Mouse (Mus musculus) cerebellum, postnatal 36 days (tissue): ENCODE results near the gene 6430548M08Rik.

Source experiments
- DNase-seq, 2 experiments: peaks; one replicate each; pipeline ENCODE4 v3.0.0; 2021 to 2022; ENCODE audit warnings: mixed read lengths in 2 of 2

6430548M08Rik gene

DNA sequence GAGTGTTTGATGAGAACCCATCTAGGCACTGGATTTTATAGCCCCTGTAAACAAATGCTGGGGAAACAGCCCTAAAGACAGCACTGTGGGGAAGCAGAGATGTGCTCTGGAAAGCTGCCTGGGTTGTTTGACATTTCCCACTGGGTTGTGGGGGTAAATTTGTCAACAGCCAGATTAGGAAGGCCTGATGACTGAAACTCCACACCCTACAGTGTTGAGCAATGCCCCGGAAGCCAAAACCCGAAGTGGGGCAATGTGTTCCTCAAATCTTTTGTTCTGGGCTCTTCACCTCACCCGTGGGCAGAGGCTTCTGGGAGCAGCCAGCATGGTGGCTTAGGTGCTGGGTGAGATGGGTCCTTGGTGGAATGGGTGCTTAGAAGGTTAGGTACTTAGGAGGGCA lies 4.8 kb upstream of the 6430548M08Rik start:
- DNase-seq, result no peak

DNA sequence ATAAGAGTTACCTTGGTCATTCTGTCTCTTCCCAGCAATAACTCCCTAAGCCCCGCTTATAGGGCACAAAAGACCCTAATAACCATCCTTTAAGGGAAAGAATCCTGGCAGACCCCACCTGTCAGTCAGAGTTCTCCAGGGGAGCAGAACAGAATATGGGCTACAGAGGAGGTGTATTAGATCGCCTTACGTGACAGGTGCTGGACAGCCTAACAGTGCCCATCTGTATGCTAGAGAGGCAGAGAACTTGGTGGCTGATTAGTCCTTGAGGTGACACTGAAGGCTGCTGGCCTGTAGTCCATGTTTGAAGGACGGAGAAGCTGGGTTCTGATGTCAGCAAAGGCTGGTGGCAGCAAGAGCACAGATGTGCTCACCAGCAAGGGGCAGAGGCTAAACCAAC lies 3.0 kb upstream of the 6430548M08Rik start:
- DNase-seq, result no peak

DNA sequence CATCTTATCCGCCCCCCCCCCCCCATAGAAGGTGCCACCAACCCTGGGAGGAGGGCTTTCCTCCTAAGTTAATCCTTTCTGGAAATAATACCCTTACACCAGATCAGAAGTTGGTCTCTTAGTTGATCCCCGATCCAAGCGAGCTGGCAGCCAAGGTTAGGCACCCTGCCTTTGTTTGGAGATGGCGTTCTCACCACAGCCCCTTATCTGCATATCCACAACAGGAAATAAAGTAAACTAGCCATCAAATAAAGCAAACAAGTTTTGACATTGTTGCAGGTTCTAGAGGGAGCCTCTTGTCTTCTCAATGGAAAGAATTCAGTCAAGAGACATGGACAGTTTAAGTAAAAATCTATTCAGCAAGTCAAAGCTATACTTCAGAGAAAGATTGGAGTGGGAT lies 2.6 kb upstream of the 6430548M08Rik start:
- no peak for DNase-seq

DNA sequence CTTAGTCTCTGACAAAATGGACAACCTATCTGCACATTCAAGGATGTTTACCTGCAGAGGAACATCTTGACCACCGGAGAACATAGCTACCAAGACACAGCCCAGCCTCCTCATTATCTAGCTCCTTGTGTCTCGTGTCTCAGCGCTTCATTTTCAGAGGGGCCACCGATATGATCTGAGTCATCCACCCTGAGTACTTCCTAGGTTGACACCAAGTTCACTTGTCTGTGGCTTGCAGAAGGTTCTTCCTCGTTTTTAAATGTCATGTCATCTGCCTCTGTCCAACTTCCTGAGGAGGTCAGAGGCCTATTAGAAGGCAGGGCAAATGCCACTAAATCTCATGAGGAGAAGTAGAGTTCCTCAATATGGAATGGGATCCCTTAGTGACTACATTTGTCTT lies 1.4 kb upstream of the 6430548M08Rik start:
- no peak for DNase-seq

DNA sequence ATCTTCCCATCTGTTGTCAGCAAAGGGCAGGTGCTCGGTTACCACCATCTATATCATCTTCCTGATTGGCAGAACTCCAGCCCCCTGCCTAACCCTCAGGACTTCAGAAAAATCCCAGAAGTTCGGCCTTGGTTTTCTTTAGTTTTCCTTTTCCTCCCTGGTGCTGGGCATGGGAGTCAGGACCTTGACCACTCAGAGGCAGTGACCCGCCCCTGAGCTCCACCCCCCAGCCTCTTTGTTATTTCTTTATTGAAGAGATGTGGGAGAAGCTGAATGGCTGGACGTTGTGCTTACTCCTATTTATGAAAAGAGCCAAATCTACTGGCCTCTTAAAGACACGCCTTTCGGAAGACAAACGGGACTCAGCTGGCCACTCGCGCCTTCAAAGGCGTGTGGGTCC lies 646 bp upstream of the 6430548M08Rik start:
- DNase-seq, result no peak

DNA sequence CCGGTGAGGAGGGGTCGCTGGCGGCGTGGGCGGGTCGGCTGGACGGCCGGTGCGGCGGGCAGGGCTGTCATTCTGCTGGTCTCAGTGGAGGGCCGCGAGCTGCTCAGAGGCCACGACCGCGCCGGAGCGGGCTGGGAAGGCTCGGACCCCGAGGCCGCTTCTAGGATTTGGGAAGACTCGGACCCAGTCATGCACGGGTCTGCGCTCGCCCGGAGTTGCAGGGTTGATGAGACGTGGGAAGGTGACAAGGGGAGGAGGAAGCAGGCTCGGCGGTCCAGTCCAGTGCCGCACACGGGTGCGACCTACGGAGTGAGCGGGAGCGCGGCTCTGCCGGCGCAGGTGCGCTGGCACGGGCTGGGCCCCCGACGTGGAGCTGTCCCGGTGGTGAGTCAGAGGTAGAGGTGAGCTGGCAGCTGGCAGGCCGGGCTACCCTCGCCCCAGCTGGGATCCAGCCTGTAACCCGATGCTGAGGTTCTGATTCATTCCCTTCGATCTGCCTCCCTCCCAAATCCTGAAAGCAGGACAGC lies 426 bp downstream of the 6430548M08Rik start:
- peak; percentile 65 to 69 for DNase-seq

DNA sequence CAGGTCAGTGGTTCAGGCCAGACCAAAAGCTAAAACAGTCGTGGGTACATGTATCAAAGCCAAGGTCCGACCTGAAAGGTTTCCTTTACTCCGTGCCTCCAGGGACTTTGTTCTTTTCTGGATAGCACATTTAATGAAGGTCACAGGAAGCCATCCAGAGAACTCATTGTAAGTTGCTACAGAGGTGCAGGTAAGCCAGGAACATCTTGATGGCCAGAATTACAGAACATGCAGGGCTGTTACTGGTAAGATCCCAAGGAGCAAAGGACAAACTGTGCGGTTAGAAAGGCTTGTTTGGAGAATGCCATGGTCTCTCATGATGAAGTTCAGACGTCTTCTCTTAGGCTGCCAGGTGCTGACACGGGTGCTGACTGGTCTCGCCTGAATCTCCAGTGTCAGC lies 2.6 kb downstream of the 6430548M08Rik start:
- no peak for DNase-seq

DNA sequence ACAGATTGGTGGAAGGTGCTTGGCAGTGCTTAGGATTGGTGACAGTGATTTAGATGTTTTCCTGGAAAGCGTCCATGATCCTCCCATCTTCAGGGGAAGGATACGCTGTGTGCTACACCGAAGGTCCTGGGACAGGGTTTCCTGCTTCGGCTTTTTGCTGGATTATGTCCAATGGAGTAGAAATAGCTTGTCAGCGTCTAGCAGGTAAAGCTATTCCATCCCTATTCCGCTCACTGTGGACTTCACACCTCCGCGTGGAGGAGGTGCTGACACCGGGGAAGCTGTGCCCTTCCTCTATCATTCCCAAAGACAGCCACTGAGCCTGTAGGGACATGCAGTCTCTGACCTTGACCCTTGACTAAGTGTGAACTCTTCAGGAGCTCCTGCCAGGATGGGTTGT lies 4.2 kb downstream of the 6430548M08Rik start:
- DNase-seq, result no peak

DNA sequence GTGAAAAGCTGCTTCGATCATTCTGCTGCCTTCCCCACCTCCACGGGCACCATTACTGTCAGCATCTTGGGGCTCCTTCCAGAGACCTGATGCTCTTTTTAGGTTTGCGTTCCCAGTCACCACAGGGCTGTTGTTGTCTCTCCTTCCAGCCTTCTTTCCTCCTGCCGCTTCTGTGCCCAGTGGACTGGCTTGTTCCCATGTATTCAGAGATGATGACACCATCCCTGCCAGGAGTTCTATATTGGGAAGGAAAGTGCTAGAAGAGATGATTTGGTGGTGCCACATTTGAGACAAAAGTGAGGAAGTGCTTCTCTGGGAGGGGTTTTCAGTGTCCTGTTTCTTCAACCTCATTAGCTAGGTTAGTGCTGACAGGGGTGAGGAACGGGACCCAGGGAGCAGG lies 4.9 kb downstream of the 6430548M08Rik start:
- no peak for DNase-seq

DNA sequence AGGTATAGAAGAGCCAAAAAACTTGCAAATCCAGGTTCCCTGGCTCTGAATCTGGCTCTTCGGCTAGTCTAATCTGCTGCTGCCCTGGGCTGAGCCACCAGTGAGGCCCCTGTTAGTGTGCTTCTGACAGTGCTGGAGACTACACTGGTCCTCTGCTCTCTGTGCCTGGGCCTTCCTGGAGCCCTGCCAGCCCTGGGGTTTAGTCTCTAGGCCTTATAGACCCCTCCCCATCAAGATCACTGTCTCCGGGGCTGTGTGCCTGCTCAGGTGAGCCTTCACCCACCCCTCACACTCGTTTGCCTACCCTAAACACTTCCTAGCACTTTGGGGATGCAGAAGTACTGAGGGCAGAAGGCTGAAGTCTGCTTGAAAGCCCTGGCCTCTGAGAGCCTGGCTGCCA lies 5.5 kb downstream of the 6430548M08Rik start:
- DNase-seq, result no peak

DNA sequence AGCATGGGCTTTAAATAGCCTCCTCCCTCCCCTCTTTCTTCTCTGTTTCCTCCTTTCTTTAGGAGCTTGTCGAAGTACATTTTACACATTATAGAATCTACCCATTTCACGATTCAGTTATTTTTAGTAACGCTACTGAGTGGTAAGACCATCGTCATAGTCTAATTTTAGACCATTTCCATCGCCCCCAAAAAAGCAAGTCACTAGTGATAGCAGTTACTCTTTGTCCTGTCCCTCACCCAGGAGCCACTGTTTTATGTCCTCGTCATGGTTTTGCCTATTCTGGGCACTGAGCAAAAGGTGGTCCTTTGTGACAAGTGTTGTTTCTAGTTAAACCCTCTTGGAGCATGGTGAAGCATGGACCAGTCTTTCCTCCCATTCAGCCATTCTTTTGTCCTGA lies 6.0 kb downstream of the 6430548M08Rik start:
- no peak for DNase-seq

DNA sequence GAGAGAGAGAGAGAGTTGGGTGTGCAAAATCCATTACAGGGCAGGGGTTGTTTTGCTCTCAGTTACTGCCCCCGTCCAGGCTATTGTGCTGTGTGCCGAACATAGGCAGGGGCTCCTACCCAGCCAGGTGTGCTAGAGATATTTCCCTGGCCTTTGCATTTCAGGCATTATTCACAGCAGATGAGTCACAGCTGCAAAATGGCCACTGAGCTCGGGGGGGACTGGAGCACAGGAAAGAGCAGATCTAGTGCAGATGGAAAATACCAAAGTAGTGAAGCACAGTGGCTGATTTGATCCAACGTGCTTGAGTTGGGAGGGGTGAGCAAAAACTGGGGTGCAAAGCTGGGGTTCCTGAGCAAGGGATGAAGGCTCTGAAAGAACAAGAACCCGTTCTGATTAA lies 7.0 kb downstream of the 6430548M08Rik start:
- no peak for DNase-seq

DNA sequence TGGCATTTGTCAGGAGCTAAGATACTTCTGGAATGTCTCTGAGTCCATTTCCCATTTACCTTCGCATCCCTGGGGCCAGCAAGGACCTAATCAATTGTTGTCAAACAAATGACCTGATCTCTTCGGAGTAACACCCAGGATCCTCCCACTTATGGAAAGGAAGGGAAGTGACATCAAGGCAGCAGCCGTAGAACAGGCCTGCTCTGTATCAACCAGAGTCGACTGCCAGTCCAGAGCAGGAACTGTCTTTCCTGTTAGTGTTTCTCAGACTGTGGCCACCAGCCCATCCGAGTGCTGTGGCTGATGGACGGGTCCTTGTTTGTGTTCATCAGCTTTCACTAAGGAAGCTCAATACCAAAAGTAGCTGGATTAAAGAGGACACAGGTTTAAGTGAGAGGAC lies 10.3 kb downstream of the 6430548M08Rik start:
- DNase-seq, result no peak

DNA sequence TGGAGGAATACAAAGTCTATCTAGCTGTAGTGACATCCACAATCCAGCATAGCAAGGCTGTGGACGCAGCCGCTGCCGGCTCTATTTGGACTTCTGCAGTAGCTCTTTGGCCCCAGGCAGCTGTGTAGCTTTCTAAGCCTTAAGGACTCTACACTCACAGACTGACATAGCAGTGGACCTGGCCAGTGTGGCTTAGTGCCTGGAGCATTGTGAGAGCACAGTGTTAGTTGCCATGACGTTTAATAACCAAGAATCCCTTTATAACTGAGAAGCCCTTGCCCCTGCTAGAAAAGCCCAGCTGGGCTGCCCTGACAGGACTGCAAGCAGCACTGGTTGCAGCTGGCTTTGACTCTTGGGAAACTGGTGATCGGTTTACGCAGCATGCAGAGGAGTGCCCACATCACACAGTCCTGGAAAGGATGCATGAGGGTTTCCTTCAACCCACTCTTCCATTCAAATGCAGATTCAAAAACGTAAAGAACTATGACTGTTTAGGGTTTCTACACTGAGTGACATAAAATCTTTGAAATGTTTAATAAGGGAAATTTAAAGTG lies 11.0 kb downstream of the 6430548M08Rik start:
- DNase-seq, result no peak

DNA sequence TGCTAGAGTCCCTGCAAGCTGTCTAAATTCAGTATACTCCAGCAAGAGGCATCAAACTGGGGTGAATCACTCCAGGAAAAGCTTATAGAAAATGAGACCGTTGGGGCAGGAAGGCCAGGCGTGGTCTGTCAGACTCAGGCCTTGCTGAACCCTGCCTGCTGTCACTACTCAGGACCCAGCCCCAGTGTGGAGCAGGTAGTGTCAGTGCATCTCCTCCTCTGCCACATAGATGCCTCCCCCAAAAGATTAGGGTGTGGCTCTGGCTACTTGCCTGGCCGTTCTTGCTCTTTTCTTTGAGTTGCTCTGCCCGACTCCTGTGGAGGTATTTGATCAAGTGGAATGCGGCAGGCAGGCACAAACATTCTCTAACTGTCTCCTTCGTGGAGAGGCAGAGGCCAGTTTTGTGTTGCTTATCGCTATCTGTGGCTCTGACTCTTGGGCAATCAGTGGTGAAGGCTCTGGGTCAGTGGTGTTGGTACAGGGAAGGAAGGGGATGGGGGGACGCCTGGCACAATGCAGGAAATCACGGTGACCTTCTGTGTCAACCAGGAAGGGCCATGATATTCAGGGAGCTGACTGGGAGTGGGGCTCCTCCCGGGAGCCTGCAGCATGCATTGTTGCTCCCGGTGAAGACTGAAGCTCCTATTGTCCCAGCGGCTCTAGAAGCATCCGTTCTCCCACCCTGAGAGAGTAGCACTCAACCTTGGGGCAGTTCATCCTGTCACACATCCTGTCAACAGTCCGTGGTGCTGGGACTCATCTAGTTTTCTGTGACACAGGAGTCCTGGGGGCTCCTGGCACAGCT lies 12.6 kb downstream of the 6430548M08Rik start:
- DNase-seq, result no peak

DNA sequence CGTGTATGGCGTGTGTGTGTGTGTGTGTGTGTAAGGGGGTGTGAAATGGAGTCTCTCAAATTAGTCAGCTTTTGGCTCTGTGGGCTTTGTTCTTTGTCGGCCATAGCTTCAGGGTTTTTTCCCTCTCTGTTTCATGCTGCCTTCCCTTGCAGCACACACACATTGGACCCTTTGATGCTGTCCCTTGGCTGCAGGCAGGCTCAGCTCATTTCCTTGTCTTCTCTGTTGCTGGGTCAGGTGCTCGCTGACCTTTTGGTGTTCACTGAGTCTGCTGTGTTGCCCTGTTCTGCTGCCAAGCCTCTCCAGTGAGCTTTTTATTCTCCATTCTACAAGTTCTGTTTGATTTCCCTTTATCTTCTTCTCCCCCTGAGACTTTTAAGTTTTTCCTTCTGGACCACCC lies 15.6 kb downstream of the 6430548M08Rik start:
- no peak for DNase-seq

DNA sequence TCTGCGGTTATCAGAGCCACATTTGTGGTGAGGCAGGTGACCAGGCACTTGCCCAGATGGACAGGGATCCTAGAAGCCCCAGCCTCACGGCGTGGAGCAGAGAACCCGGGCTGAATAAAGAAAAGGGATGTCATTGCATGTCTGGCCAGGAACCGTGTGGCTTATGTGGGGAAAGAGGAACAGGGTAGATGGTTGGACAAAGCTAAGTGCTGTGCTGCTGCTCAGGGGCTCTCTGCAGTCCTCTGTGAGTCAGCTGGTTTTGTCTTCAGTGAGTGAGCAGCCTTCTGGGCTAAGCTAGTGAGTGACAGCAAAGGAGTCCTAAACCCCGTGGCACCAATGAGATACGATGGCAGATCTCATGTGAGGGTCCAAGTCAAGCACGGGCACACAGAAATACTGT lies 17.2 kb downstream of the 6430548M08Rik start:
- DNase-seq, result no peak

DNA sequence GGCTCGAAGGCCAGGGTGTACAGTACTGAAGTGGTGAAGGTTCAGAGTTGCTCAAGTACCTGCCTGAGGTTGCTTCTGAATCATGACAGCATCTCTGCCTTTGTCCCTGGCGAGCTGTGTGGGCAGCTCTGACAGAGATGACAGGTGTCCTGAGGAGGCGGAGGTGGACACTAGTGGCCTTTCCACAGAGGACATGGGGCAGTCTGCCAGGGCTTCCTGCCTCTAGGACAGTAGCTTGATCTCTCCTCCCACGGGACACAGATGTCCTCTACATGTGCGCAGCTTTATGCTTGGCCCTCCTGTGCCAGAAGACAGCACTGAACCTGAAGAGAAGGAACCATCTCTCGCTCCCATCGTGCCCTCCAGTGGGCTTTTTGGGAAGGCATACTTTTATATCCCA lies 19.2 kb downstream of the 6430548M08Rik start:
- DNase-seq, result peak; percentile 93 to 95

DNA sequence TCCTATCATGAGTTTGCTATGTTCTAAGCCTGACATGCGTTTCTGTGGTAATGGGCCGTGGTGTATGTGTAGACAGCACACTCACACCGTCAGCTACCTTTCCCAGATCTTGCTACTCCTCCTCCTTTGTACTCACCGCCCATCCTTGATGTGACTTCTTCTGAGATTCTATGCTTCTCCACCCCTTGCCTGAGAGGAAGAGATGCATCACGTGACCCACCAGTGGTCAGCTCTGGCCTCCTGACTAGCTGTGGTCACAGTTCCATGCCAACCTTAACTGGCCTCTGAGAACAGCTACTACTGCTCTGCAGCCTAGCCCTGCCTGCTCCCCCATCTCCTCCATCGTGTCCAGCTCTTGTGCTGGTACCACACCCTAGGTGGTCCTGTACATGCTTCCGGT lies 21.7 kb downstream of the 6430548M08Rik start:
- DNase-seq, result no peak

DNA sequence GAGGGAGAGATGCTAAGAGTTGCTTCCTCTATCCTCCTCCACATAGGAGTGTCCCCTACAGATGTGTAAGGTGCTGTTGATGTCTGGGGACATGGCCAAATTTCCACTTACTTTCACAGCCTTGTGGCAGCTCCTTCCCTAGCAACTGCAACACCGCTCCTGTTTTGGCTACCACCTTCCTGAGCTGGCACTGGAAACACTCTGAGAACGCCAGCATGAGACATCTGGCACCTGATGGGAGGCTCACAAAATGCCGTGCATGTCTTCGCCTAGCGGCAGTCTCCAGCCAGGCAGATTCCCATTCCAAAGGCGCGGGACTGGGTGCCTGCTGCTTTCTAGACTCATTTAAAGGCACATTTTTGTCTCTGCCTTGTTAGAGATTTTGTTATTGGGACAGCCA lies 22.7 kb downstream of the 6430548M08Rik start:
- DNase-seq, result peak; percentile 56 to 59

DNA sequence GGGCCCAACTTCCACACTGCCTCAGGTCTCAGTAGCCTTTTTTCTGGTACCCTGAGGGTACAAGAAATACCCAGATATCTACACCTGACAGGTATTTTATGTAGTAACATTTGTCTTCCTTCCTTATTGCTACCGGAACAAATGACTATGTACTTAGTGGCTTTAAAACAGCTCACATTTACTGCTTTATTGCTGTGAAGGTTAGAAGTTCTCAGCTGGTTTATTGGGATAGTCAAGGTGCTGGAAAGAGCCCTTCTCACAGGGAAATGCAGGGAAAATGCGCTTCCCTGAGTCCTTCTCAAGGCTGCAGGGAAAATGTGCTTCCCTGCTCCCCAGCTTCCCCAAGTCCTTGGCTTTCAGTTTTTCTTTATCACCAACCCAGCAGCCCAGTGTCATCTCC lies 25.0 kb downstream of the 6430548M08Rik start:
- DNase-seq, result no peak

DNA sequence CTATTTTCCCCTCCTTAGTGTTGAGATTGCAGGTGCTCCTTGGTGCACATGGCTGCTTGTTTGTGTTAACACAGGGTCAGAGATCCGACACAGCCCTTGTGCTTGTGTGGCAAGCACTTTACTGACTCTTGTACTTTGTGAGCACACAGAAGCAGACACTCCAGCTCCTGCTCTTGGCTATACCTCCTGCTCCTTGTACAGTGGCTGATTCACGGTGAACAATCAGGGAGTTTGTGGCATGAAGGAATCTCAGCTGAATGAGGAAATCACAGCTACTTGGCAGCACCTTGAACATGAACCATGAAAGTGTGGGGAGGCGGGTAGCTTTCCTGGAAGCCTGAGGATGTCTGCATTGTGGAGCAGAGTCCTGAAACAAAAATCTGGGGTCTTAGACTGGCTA lies 26.8 kb downstream of the 6430548M08Rik start:
- DNase-seq, result no peak

DNA sequence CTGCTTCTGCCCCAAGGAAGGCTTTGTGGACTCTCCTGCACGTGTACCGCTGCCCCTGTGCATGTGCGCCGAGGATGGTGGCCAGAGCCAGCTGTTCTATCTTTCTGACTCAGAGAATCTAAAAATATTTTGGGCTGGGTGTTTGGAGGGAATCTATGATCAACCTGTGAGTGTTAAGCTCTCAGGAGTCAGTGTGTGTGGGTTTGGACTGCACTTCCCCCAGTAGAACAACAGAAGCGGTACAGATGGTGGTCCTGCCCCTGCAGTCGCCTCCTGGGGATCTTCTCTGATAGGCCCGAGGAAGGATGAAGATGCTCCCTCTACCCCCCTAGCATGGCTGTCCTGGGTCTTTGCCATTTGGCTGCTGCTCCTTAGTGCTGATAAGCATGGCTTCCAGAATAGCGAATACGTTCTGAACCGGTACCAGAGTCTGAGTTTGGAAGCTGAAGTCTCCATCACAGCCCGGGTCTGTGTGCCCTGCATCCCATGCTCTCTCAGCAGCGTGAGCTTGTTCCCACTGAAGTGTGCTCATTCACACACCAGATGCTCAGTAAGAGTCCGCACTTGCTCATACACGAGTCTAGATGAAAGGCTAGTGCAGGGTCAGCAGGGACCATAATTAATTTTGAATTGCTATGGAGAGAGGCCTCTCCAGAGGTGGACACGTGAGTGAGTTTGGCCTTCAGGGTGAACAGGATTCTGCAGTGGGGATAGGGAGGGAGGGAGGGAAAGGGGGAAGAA lies 30.1 kb downstream of the 6430548M08Rik start:
- peak in 1 of 2 experiments; percentile 34 for DNase-seq
